Mouse (Mus musculus): ENCODE data around the gene Dhps.

- TF ChIP-seq ZC3H11A (IDR thresholded peaks at IDR 0.05; ENCODE audit: borderline replicate concordance, low read depth, low read length) (no peak), ZNF384 (IDR thresholded peaks at IDR 0.05; ENCODE audit: low read depth, low read length) (no peak), CHD2 (IDR thresholded peaks at IDR 0.05; ENCODE audit: low read depth, low read length) (no peak), HCFC1 (IDR thresholded peaks at IDR 0.05; ENCODE audit: borderline replicate concordance, insufficient read depth, low read length) (no peak), MAFK (IDR thresholded peaks at IDR 0.05; ENCODE audit: insufficient read depth, low read depth, low read length) (no peak)
Measured at GRCm38 (mm10) chr8:85037681-85038531, 33.7 kb upstream of the Dhps start.
